Mouse (Mus musculus): ENCODE results near the gene Dnali1.

Gene Dnali1

GRCm38 (mm10) chr4:125029891-125030614 is 35.5 kb downstream of the Dnali1 start:
- DNase-seq: peak; percentile 96

GRCm38 (mm10) chr4:125020780-125021538 is 44.5 kb downstream of the Dnali1 start:
- peak; percentile 43 to 47 for DNase-seq

- peak; percentile 56 to 63 for DNase-seq
Measured at GRCm38 (mm10) chr4:125017431-125017830, 48.1 kb downstream of the Dnali1 start.

GRCm38 (mm10) chr4:125015806-125016635 is 49.5 kb downstream of the Dnali1 start, which contains the start of gene Gnl2:
Gene Gnl2 (plus strand): TSS chr4:125016585.
- peak; percentile 19 to 46 for DNase-seq

GRCm38 (mm10) chr4:125008712-125009111 is 56.8 kb downstream of the Dnali1 start:
- DNase-seq: peak in 1 of 2 experiments; percentile 34

- DNase-seq: peak; percentile 49 to 65
Measured at GRCm38 (mm10) chr4:125008220-125008619, 57.3 kb downstream of the Dnali1 start.

GRCm38 (mm10) chr4:125007460-125007859 is 58.0 kb downstream of the Dnali1 start:
- DNase-seq: no peak

Measured in cerebellum, postnatal 10 days (tissue).